ENCODE assay signal across 8 mouse cellular contexts in genomic region chrX:100767181-100767884, GRCm38 (mm10). TPM values are rescaled to one million over a fixed set of nuclear protein-coding genes. Genes with fewer than 3 reads are reported as not detected.
DNase-seq lines count a peak whose midpoint lies in the region; ATAC-seq and TF ChIP-seq lines count a peak whose summit lies in the region.

Gene Dlg3 (plus strand): TSS chrX:100767722.

- no peaks in the 10 kb centered on the region for H3K36me3 ChIP-seq in forebrain, postnatal 0 days (ENCODE audit: insufficient read depth)
- no peaks in the 10 kb centered on the region for H3K36me3 ChIP-seq in hindbrain, postnatal 0 days (ENCODE audit: insufficient read depth, low read length)
- H3K36me3 ChIP-seq in limb, embryonic 11.5 days (ENCODE audit: control insufficient read depth, insufficient read depth, low read length), result no peaks in the 10 kb centered on the region
- H3K36me3 ChIP-seq in myocyte (ENCODE audit: control insufficient read depth, insufficient read depth), result no peaks in the 10 kb centered on the region

- no peaks in the 10 kb centered on the region for H3K79me2 ChIP-seq in myocyte (ENCODE audit: control insufficient read depth, insufficient read depth)

- H3ac ChIP-seq in myocyte (ENCODE audit: control insufficient read depth, insufficient read length), result no peak within 1 kb of the TSS

- H3K27me3 ChIP-seq in forebrain, postnatal 0 days (ENCODE audit: insufficient read depth, low read length), result no peaks in the 10 kb centered on the region
- H3K27me3 ChIP-seq in hindbrain, postnatal 0 days (ENCODE audit: insufficient read depth, low read length), result no peaks in the 10 kb centered on the region
- H3K27me3 ChIP-seq in limb, embryonic 11.5 days (ENCODE audit: control insufficient read depth, insufficient read depth, low read length), result 0 out of 2 replicates have a peak, but pooled peaks cover 4% of the 10 kb centered on the region
- H3K27me3 ChIP-seq in myocyte (ENCODE audit: control insufficient read depth, insufficient read depth, insufficient read length), result no peaks in the 10 kb centered on the region

- H3K4me3 ChIP-seq in lung, adult 2 months (replicated peaks; ENCODE audit: extremely low read depth, low read depth, low read length), result peak within 1 kb of the TSS; percentile 43
- H3K4me3 ChIP-seq in forebrain, postnatal 0 days (ENCODE audit: low read depth, low read length), result peak within 1 kb of the TSS; percentile 57
- peak within 1 kb of the TSS; percentile 64 for H3K4me3 ChIP-seq in hindbrain, postnatal 0 days (ENCODE audit: low read length)
- peak within 1 kb of the TSS; percentile 46 for H3K4me3 ChIP-seq in limb, embryonic 11.5 days (ENCODE audit: low read depth, low read length)
- H3K4me3 ChIP-seq in myocyte, result no peak within 1 kb of the TSS

- WGBS in lung, adult 2 months, result 26% methylated on average over 24 of the region's 26 CpGs
- 29% methylated on average over 25 of the region's 26 CpGs for WGBS in forebrain, postnatal 0 days
- 26% methylated on average over 26 of the region's 26 CpGs for WGBS in hindbrain, postnatal 0 days
- 31% methylated on average over 24 of the region's 26 CpGs for WGBS in limb, embryonic 11.5 days

- TF ChIP-seq CTCF in lung, adult 2 months (IDR thresholded peaks at IDR 0.05; ENCODE audit: insufficient read depth, low read length), result peak; percentile 29; the same call in 1 of the 2 replicates
- TF ChIP-seq CTCF in forebrain, postnatal 0 days (IDR thresholded peaks at IDR 0.05; ENCODE audit: low read depth), result peak; percentile 37
- peak; percentile 54 for TF ChIP-seq CTCF in hindbrain, postnatal 0 days (IDR thresholded peaks at IDR 0.05; ENCODE audit: low read depth)

- H3K9me3 ChIP-seq in forebrain, postnatal 0 days (ENCODE audit: low read length), result no peaks in the 10 kb centered on the region
- no peaks in the 10 kb centered on the region for H3K9me3 ChIP-seq in hindbrain, postnatal 0 days (ENCODE audit: low read length)
- H3K9me3 ChIP-seq in limb, embryonic 11.5 days (ENCODE audit: control insufficient read depth, low read length), result no peaks in the 10 kb centered on the region

- H3K4me1 ChIP-seq in lung, adult 2 months (ENCODE audit: control insufficient read depth, insufficient read depth, low read length), result 0 out of 2 replicates have a peak, but pooled peaks cover 3% of the 10 kb centered on the region
- H3K4me1 ChIP-seq in forebrain, postnatal 0 days (ENCODE audit: insufficient read depth), result no peaks in the 10 kb centered on the region
- no peaks in the 10 kb centered on the region for H3K4me1 ChIP-seq in hindbrain, postnatal 0 days (ENCODE audit: insufficient read depth, low read length)
- H3K4me1 ChIP-seq in limb, embryonic 11.5 days (ENCODE audit: control insufficient read depth, insufficient read depth, low read length), result no peaks in the 10 kb centered on the region

- H3K4me2 ChIP-seq in forebrain, postnatal 0 days (ENCODE audit: low read depth), result peak within 1 kb of the TSS; percentile 51
- peak within 1 kb of the TSS; percentile 56 for H3K4me2 ChIP-seq in hindbrain, postnatal 0 days (ENCODE audit: low read depth, low read length)
- H3K4me2 ChIP-seq in limb, embryonic 11.5 days (ENCODE audit: low read depth, severe bottlenecking), result peak within 1 kb of the TSS; percentile 77
- peak within 1 kb of the TSS; percentile 49 for H3K4me2 ChIP-seq in myocyte (ENCODE audit: low read depth)

- H3K9ac ChIP-seq in forebrain, postnatal 0 days, result peak within 1 kb of the TSS; percentile 83
- peak within 1 kb of the TSS; percentile 71 for H3K9ac ChIP-seq in hindbrain, postnatal 0 days (replicated peaks; ENCODE audit: low read length)
- 0 out of 2 replicates have a peak within 1 kb of the TSS, but pooled peaks have one; percentile 22 for H3K9ac ChIP-seq in limb, embryonic 11.5 days (ENCODE audit: low read length)

- DNase-seq in lung, adult 2 months, result no peak
- DNase-seq in lung, adult 18-20 months, result no peak
- peak; percentile 70 to 80 for DNase-seq in cerebellum, adult 18-20 months
- peak; percentile 86 for DNase-seq in forebrain, postnatal 0 days
- peak; percentile 87 for DNase-seq in hindbrain, postnatal 0 days (ENCODE audit: low spot score)
- DNase-seq in limb, embryonic 11.5 days (ENCODE audit: low spot score), result peak; percentile 52
- no peak for DNase-seq in ovary, postnatal 10 days (ENCODE audit: low spot score)

- peak; percentile 90 for ATAC-seq in forebrain, postnatal 0 days
- peak; percentile 91 for ATAC-seq in hindbrain, postnatal 0 days
- ATAC-seq in limb, embryonic 11.5 days (ENCODE audit: insufficient number of reproducible peaks, low FRiP score, low TSS enrichment, low read depth), result peak; percentile 47; the same call in 1 of the 2 replicates

- no peak for TF ChIP-seq POLR2A in lung, adult 2 months (IDR thresholded peaks at IDR 0.05; ENCODE audit: borderline replicate concordance, extremely low read depth, low read depth, low read length)
- TF ChIP-seq POLR2A in myocyte (IDR thresholded peaks at IDR 0.05; ENCODE audit: insufficient read length, low read depth), result no peak

- peak within 1 kb of the TSS; percentile 85 for H3K27ac ChIP-seq in forebrain, postnatal 0 days (ENCODE audit: low read depth, low read length)
- peak within 1 kb of the TSS; percentile 82 for H3K27ac ChIP-seq in hindbrain, postnatal 0 days
- no peak within 1 kb of the TSS for H3K27ac ChIP-seq in limb, embryonic 11.5 days (replicated peaks; ENCODE audit: low read depth, low read length)

TF ChIP-seq in myocyte, 11 proteins besides CTCF, POLR2A, EP300 and RAD21:
- TF ChIP-seq CEBPB (IDR thresholded peaks at IDR 0.05; ENCODE audit: insufficient read depth, poor library complexity, severe bottlenecking) (no peak), USF1 (IDR thresholded peaks at IDR 0.05; ENCODE audit: low read depth) (no peak), POLR2AphosphoS2 (IDR thresholded peaks at IDR 0.05; ENCODE audit: insufficient read length, low read depth) (no peak), SRF (IDR thresholded peaks at IDR 0.05; ENCODE audit: control insufficient read depth, insufficient read length, low read depth) (no peak), MAX (IDR thresholded peaks at IDR 0.05; ENCODE audit: low read depth) (no peak), TCF3 (IDR thresholded peaks at IDR 0.05; ENCODE audit: insufficient read length, low read depth) (no peak), TCF12 (IDR thresholded peaks at IDR 0.05; ENCODE audit: insufficient read depth, poor library complexity, severe bottlenecking) (no peak), REST (IDR thresholded peaks at IDR 0.05; ENCODE audit: insufficient read depth, insufficient read length) (no peak), MYOG (IDR thresholded peaks at IDR 0.05; ENCODE audit: control insufficient read depth in 1 of 3, insufficient read depth in 1 of 3, insufficient read length in 2 of 3, low read depth in 2 of 3) (no peak), MYOD1 (IDR thresholded peaks at IDR 0.05; ENCODE audit: control insufficient read depth in 1 of 3, insufficient read length in 2 of 3, low read depth in 2 of 3) (no peak), E2F4 (IDR thresholded peaks at IDR 0.05; ENCODE audit: insufficient read depth) (no peak)

RNA-seq across cellular contexts. Expression of gene Dlg3, which starts in this region (rescaled TPM):
- 9.4 and 13.7 TPM in 2 replicates for polyA plus RNA-seq in lung, adult 2 months (2012; rRNA removed)
- total RNA-seq in forebrain, postnatal 0 days (2014; rRNA removed), result 39.0 and 42.1 TPM in 2 replicates
- 2.3 and 2.6 TPM in 2 replicates for polyA plus RNA-seq in forebrain, postnatal 0 days (2015; fragmentation: Nextera tagmentation; extraction: Ambion mirVana)
- total RNA-seq in hindbrain, postnatal 0 days (2014; rRNA removed), result 35.5 and 39.9 TPM in 2 replicates
- 2.9 and 3.7 TPM in 2 replicates for polyA plus RNA-seq in hindbrain, postnatal 0 days (2015; fragmentation: Nextera tagmentation; extraction: Ambion mirVana)
- 6.0 and 11.4 TPM in 2 replicates for polyA plus RNA-seq in limb, embryonic 11.5 days (2014; fragmentation: Nextera tagmentation; extraction: Ambion mirVana)
- polyA plus RNA-seq in myocyte (2012; fragmentation: generic; extraction: Trizol), result 3.8 TPM

Comparison
In these comparisons a context has a peak if more than half of its experiments do, and no peak if none do; other contexts are left out.
1. DNase-seq: peak in cerebellum, adult 18-20 months (2 of 2), forebrain, postnatal 0 days (single experiment), hindbrain, postnatal 0 days (single experiment) and limb, embryonic 11.5 days (single experiment); none in lung, adult 2 months (single experiment), lung, adult 18-20 months (0 of 2) and ovary, postnatal 10 days (single experiment).
2. H3K9ac ChIP-seq: peak in every context shown above with its lines; median percentile 83 in forebrain, postnatal 0 days; 71 in hindbrain, postnatal 0 days; 22 in limb, embryonic 11.5 days.
3. Peak in every context shown above with its lines, with median percentiles within 50 percentile points of each other: CTCF ChIP-seq, ATAC-seq and H3K4me2 ChIP-seq.